Mouse (Mus musculus) liver, postnatal 0 days (tissue): Measurements from ENCODE around the gene Mrps21. TPM values are rescaled to one million over a fixed set of nuclear protein-coding genes. Genes with fewer than 3 reads are reported as not detected.
A peak's percentile ranks its signal among the peaks of the same experiment; 100 is the strongest.

Source experiments
- ATAC-seq: fragments of 200-750 bp; cut with Nextera tagmentation; 2 replicates; pipeline ENCODE4 v1.8.0; 2017; ENCODE audit warnings: mild to moderate bottlenecking, moderate library complexity
- DNase-seq: peaks from one replicate; pipeline ENCODE4 v3.0.0-alpha.2; 2016
- H3K27ac ChIP-seq: fragments of 300-500 bp; sonication (generic); 2 replicates; pipeline ENCODE4 v1.5.1; 2014; ENCODE audit warnings: antibody characterized with exemption, moderate library complexity, mild to moderate bottlenecking, low read depth
- H3K27me3 ChIP-seq: fragments of 300-500 bp; sonication (generic); 2 replicates; pipeline ENCODE4 v1.6.1; 2014; ENCODE audit warnings: low read length, control low read depth, mixed read lengths; ENCODE audit not compliant: insufficient read depth
- H3K36me3 ChIP-seq: fragments of 300-500 bp; sonication (generic); replicated peaks from 2 replicates; pipeline ENCODE4 v1.6.1; 2014; ENCODE audit warnings: mild to moderate bottlenecking, control low read depth, low read length, moderate library complexity, mixed read lengths; ENCODE audit not compliant: insufficient read depth
- H3K4me1 ChIP-seq: fragments of 300-500 bp; sonication (generic); 2 replicates; pipeline ENCODE4 v1.6.1; 2014; ENCODE audit warnings: antibody characterized with exemption, mild to moderate bottlenecking, control low read depth; ENCODE audit not compliant: insufficient read depth
- H3K4me2 ChIP-seq: fragments of 300-500 bp; sonication (generic); 2 replicates; pipeline ENCODE4 v1.6.1; 2014; ENCODE audit warnings: low read depth, mild to moderate bottlenecking, low read length, moderate library complexity, mixed read lengths
- H3K4me3 ChIP-seq: fragments of 300-500 bp; sonication (generic); 2 replicates; pipeline ENCODE4 v1.5.1; 2014; ENCODE audit warnings: low read depth, low read length
- H3K9ac ChIP-seq: fragments of 300-500 bp; sonication (generic); replicated peaks from 2 replicates; pipeline ENCODE4 v1.6.1; 2014; ENCODE audit warnings: mild to moderate bottlenecking, moderate library complexity
- H3K9me3 ChIP-seq: fragments of 300-500 bp; sonication (generic); 2 replicates; pipeline ENCODE4 v1.6.1; 2016; ENCODE audit warnings: mild to moderate bottlenecking, control low read depth, low read length, mixed read lengths
- CTCF ChIP-seq: sonication (generic); IDR thresholded peaks from 2 replicates; pipeline ENCODE4 v1.5.1; 2016; ENCODE audit warnings: antibody characterized with exemption, low read depth
- EP300 ChIP-seq: IDR thresholded peaks from 2 replicates; pipeline ENCODE4 v1.6.1; 2016; ENCODE audit warnings: antibody characterized with exemption, low read depth, mild to moderate bottlenecking
- WGBS: fragments of 180-500 bp; shearing (Covaris S2); extraction: QIAGEN DNeasy Blood & Tissue Kit; methylation state at CpG from one replicate; pipeline ENCODE4 v1.1.7; 2014; ENCODE audit not compliant: insufficient replicate concordance; 5-methylcytosine and 5-hydroxymethylcytosine counted together
- polyA plus RNA-seq: library from polyadenylated mRNA; unstranded; fragments of >200 nt; fragmentation: Nextera tagmentation; extraction: Ambion mirVana; gene quantifications from 2 replicates; pipeline ENCODE4 v1.2.1, GENCODE M21; 2015

Mrps21 gene
- polyA plus RNA-seq, 1 experiment from 2014 or later, result 157 TPM

DNA sequence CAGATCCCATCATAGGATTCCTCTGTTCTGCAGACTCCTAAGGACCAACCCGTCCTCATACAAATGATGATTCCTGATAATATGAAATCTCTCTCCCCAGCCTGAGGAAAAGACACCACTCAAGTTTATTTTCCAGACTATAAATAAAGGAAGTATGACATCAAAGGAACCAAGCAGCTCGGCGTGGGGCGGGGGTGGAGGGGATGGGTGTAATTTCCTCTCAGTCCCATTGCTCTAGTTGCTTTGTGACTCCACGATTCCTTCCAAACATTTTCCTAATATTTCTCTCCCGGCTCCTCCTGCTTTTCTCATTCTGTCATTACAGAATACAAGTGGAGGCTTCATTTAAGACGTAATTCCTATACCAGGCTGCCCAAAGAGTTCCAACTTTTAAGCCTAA lies 21.8 kb upstream of the Mrps21 start:
- TF ChIP-seq CTCF (no peak), EP300 (no peak)
- peaks cover 32% of the 10 kb centered on the region for H3K4me1 ChIP-seq
- H3K27ac ChIP-seq, result peak overlapping the region; percentile 62
- peak overlapping the region; percentile 94 for H3K4me2 ChIP-seq
- DNase-seq (no peak), ATAC-seq (no peak)
- no peaks in the 10 kb centered on the region for H3K27me3 ChIP-seq
- no peaks in the 10 kb centered on the region for H3K9me3 ChIP-seq
- 15% methylated on average over 7 of the region's 7 CpGs for WGBS
- H3K4me3 ChIP-seq, result peak overlapping the region; percentile 75
- 0 out of 2 replicates have a peak, but pooled peaks cover 4% of the 10 kb centered on the region for H3K36me3 ChIP-seq
- 0 out of 2 replicates have a peak overlapping the region, but pooled peaks have one; percentile 27 for H3K9ac ChIP-seq

GRCm38 (mm10) chr3:95892066-95893052 lies 21.0 kb upstream of the Mrps21 start:
- Histone ChIP-seq H3K27me3 (no peaks in the 10 kb centered on the region), H3K4me1 (peaks cover 32% of the 10 kb centered on the region), H3K4me3 (peak overlapping the region; percentile 29), H3K36me3 (no peaks in the 10 kb centered on the region), H3K4me2 (peak overlapping the region; percentile 94), H3K9me3 (no peaks in the 10 kb centered on the region), H3K9ac (peak overlapping the region; percentile 48), H3K27ac (peak overlapping the region; percentile 83; the same call in 1 of the 2 replicates)
- ATAC-seq (no peak), DNase-seq (no peak)
- no peak for TF ChIP-seq EP300
- TF ChIP-seq CTCF, result no peak
- WGBS, result 33% methylated on average over 11 of the region's 11 CpGs

DNA sequence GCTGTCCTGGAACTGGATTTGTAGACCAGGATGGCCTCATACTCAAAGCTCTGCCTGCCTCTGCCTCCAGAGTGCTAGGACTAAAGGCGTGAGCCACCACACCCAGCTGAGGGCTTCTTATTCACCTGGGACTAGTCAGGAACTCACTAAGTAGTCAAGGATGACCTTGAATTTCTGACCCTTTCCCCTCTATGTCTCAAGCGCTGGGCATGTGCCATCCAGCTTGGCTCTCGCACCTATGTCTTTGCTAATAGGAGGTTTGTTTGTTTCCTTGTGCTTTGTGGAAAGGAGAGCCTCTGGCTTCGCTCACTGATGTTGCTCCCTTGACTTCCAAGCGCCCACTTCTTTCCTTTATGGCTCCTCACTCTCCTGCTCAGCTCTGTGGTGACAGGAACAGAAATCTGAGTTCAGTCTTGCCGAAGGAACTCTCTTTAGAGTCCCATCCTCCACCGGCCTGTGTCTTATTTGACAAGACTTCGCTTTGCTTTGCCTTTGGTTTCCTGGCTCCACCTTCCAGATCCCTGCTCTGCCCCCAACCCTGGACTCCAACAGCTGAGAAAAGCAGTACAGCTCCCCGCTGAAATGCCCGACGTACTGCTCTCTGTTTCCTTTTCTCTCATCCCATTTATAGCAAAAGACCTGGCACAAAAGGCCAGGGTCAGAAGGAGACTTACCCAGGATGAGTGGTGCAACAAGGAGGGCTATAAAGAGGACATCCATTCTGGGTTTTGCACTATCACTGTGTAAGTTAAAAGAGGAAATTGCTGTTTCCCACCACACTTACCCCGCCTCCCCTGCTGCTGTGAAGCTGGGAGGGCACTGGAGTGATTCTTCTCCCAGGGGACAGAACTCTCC lies 20.1 kb upstream of the Mrps21 start, which contains the start of gene BC028528:
TSS of gene BC028528 (minus strand) at position 795 of the 855 bp plus-strand sequence.
- Histone ChIP-seq H3K4me2 (peak within 1 kb of the TSS; percentile 94), H3K9me3 (no peaks in the 10 kb centered on the region), H3K4me1 (peaks cover 32% of the 10 kb centered on the region), H3K27me3 (no peaks in the 10 kb centered on the region), H3K36me3 (no peaks in the 10 kb centered on the region), H3K27ac (peak within 1 kb of the TSS; percentile 83), H3K4me3 (peak within 1 kb of the TSS; percentile 29), H3K9ac (peak within 1 kb of the TSS; percentile 48)
- ATAC-seq (no peak), DNase-seq (peak; percentile 60)
- WGBS, result 22% methylated on average over 12 of the region's 12 CpGs
- no peak for TF ChIP-seq EP300
- no peak for TF ChIP-seq CTCF

GRCm38 (mm10) chr3:95889664-95890063 lies 18.3 kb upstream of the Mrps21 start:
- Histone ChIP-seq H3K27me3 (no peaks in the 10 kb centered on the region), H3K36me3 (no peaks in the 10 kb centered on the region), H3K4me1 (peaks cover 25% of the 10 kb centered on the region), H3K9me3 (no peaks in the 10 kb centered on the region), H3K27ac (no peak overlapping the region), H3K4me2 (no peak overlapping the region), H3K9ac (no peak overlapping the region), H3K4me3 (no peak overlapping the region)
- DNase-seq (no peak), ATAC-seq (no peak)
- TF ChIP-seq EP300 (no peak), CTCF (no peak)
- WGBS, result 77% methylated on average over 3 of the region's 3 CpGs

DNA sequence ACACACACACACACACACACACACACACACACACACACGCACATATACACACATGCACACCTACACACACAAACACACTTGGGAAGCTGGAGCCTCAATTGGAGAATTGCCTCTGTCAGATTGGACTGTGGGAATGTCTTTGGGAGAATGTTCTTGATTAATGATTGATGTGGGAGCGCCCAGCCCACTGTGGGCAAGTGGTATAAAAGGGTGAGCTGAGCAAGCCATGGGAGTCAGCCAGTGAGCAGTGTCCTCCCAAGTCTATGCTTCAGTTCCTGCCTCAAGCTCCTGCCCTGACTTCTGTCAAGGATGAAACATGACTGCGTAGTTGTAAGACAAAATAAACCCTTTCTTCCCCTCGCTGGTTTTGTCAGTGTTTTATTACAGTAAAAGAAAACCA lies 16.3 kb upstream of the Mrps21 start:
- WGBS, result 73% methylated on average over 3 of the region's 4 CpGs
- Histone ChIP-seq H3K4me2 (no peak overlapping the region), H3K4me1 (peaks cover 25% of the 10 kb centered on the region), H3K9ac (no peak overlapping the region), H3K36me3 (no peaks in the 10 kb centered on the region), H3K27ac (no peak overlapping the region), H3K9me3 (no peaks in the 10 kb centered on the region), H3K4me3 (no peak overlapping the region), H3K27me3 (no peaks in the 10 kb centered on the region)
- DNase-seq (peak; percentile 17), ATAC-seq (no peak)
- TF ChIP-seq EP300 (no peak), CTCF (no peak)

DNA sequence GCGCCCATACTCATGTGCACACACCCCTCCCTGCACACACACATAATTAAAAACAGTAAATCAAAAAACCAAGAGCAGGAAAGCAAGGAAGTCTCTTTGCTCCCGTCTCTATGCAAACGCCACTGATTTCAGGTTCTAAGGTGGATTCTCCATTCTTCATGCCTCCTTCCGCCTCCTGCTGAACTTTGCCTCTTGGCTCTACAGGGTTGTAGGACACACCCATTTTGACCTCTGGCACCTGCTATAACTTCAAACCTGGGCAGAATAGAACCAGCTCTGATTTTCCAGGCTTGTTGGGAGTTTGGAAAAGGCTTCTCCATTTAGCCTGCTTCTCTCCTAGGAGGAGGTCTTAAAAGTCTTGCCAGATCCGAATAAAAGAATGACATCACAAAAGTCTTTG lies 13.1 kb upstream of the Mrps21 start:
- ATAC-seq (no peak), DNase-seq (no peak)
- Histone ChIP-seq H3K9me3 (no peaks in the 10 kb centered on the region), H3K4me1 (peaks cover 15% of the 10 kb centered on the region), H3K4me3 (no peak overlapping the region), H3K9ac (no peak overlapping the region), H3K27ac (no peak overlapping the region), H3K4me2 (no peak overlapping the region), H3K27me3 (no peaks in the 10 kb centered on the region), H3K36me3 (no peaks in the 10 kb centered on the region)
- 75% methylated on average over 5 of the region's 5 CpGs for WGBS
- TF ChIP-seq EP300 (no peak), CTCF (no peak)
